Mouse (Mus musculus): ENCODE data around the gene Gm20661. TPM values are rescaled to one million over a fixed set of nuclear protein-coding genes. Genes with fewer than 3 reads are reported as not detected.

Gm20661 gene
- total and polyA plus RNA-seq, 3 experiments: 0.35 to 0.85 TPM; not detected in 1

DNA sequence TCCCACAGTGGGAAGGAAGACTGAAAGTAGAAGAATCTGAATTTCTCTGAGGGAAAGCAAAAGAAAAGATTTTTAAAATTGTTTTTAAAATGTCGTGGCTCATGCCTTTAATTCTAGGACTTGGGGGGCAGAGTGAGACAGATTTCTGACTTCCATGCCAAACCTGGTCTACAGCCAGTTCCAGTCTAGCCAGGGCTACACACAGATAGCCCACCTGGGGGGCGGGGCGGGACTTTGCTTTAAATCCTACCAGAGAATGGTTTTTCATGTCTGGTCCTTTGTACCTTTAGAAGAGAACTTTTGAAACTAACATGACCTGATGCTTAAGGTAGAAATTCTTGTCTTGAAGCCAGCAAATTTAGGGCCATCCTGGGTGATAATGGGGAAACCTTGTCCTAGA is 40.4 kb downstream of the Gm20661 start:
- DNase-seq (ENCODE audit: low read depth, low spot score): no peak
- Histone ChIP-seq H3K27me3 (ENCODE audit: control insufficient read depth in 1 of 2, insufficient read depth in 2 of 2, low read length in 2 of 2) (no peaks in the 10 kb centered on the region), H3K9me3 (replicated peaks; ENCODE audit: insufficient read depth, low read length) (no peaks in the 10 kb centered on the region), H3K4me1 (ENCODE audit: control insufficient read depth in 1 of 2, insufficient read depth in 2 of 2, low read length in 2 of 2) (no peaks in the 10 kb centered on the region), H3K9ac (ENCODE audit: control insufficient read depth, low read depth, low read length, poor library complexity, severe bottlenecking) (no peak overlapping the region), H3K36me3 (ENCODE audit: control insufficient read depth in 1 of 2, insufficient read depth in 2 of 2, low read length in 2 of 2) (peaks cover 0 to 26% of the 10 kb centered on the region in 2 experiments; a peak in 2 of 4 replicates), H3K79me2 (ENCODE audit: control insufficient read depth, insufficient read depth, low read length, poor library complexity) (peaks cover 6% of the 10 kb centered on the region; the same call in 1 of the 2 replicates), H3K4me3 (ENCODE audit: control insufficient read depth in 1 of 2, insufficient read depth in 1 of 2, low read depth in 2 of 2, low read length in 2 of 2) (no peak overlapping the region), H3K27ac (ENCODE audit: control insufficient read depth, low read depth, low read length) (no peak overlapping the region)
- no peak for TF ChIP-seq POLR2AphosphoS2 (IDR thresholded peaks at IDR 0.05; ENCODE audit: low read length)
- TF ChIP-seq TBP (IDR thresholded peaks at IDR 0.05; ENCODE audit: low read depth, low read length): no peak
- no peak for TF ChIP-seq USF1 (IDR thresholded peaks at IDR 0.05; ENCODE audit: low read depth, low read length)
- TF ChIP-seq GATA1 (IDR thresholded peaks at IDR 0.05; ENCODE audit: low read depth, low read length): no peak
- TF ChIP-seq NELFE (IDR thresholded peaks at IDR 0.05; ENCODE audit: low read depth, low read length): no peak
- no peak for TF ChIP-seq GABPA (IDR thresholded peaks at IDR 0.05; ENCODE audit: low read depth, low read length)
- TF ChIP-seq UBTF (IDR thresholded peaks at IDR 0.05; ENCODE audit: borderline replicate concordance, insufficient read depth, low read depth, low read length): no peak
- no peak for TF ChIP-seq MAZ (IDR thresholded peaks at IDR 0.05; ENCODE audit: low read depth, low read length)
- TF ChIP-seq ELF1 (IDR thresholded peaks at IDR 0.05; ENCODE audit: low read depth, low read length): no peak
- TF ChIP-seq USF2 (IDR thresholded peaks at IDR 0.05; ENCODE audit: borderline replicate concordance in 1 of 2, insufficient read depth in 1 of 2, low read depth in 1 of 2, low read length in 2 of 2): no peak
- no peak for TF ChIP-seq JUND (IDR thresholded peaks at IDR 0.05; ENCODE audit: low read depth, low read length)
- TF ChIP-seq ZKSCAN1 (IDR thresholded peaks at IDR 0.05; ENCODE audit: low read depth, low read length): no peak
- TF ChIP-seq MEF2A (IDR thresholded peaks at IDR 0.05; ENCODE audit: extremely low read depth, insufficient replicate concordance, low read depth, low read length, poor library complexity, severe bottlenecking): no peak
- no peak for TF ChIP-seq MAX (IDR thresholded peaks at IDR 0.05; ENCODE audit: low read length)

- TF ChIP-seq SMC3 (IDR thresholded peaks at IDR 0.05; ENCODE audit: low read depth, low read length): peak; percentile 42
- TF ChIP-seq CTCF (IDR thresholded peaks at IDR 0.05 in 2 of 3, conservative IDR thresholded peaks at IDR 0.05 in 1 of 3; ENCODE audit: control insufficient read depth in 1 of 3, insufficient read depth in 1 of 3, low read depth in 2 of 3, low read length in 3 of 3, poor library complexity in 1 of 3, severe bottlenecking in 1 of 3): peak in 1 of 3 experiments; percentile 49; a peak in 2 of 6 replicates
- peak; percentile 33 for TF ChIP-seq RAD21 (IDR thresholded peaks at IDR 0.05; ENCODE audit: low read depth, low read length)
- no peak for TF ChIP-seq CHD2 (IDR thresholded peaks at IDR 0.05; ENCODE audit: low read length)
- H3K9ac ChIP-seq (ENCODE audit: control insufficient read depth, low read depth, low read length, poor library complexity, severe bottlenecking): no peak overlapping the region
- peak; percentile 32 for DNase-seq (ENCODE audit: low read depth, low spot score)
- H3K27me3 ChIP-seq (ENCODE audit: control insufficient read depth in 1 of 2, insufficient read depth in 2 of 2, low read length in 2 of 2): no peaks in the 10 kb centered on the region
- H3K36me3 ChIP-seq (ENCODE audit: control insufficient read depth in 1 of 2, insufficient read depth in 2 of 2, low read length in 2 of 2): peaks cover 0 to 29% of the 10 kb centered on the region in 2 experiments; a peak in 2 of 4 replicates
- H3K4me3 ChIP-seq (ENCODE audit: control insufficient read depth in 1 of 2, insufficient read depth in 1 of 2, low read depth in 2 of 2, low read length in 2 of 2): no peak overlapping the region
- H3K27ac ChIP-seq (ENCODE audit: control insufficient read depth, low read depth, low read length): no peak overlapping the region
- H3K9me3 ChIP-seq (replicated peaks; ENCODE audit: insufficient read depth, low read length): no peaks in the 10 kb centered on the region
- no peaks in the 10 kb centered on the region for H3K4me1 ChIP-seq (ENCODE audit: control insufficient read depth in 1 of 2, insufficient read depth in 2 of 2, low read length in 2 of 2)
- peaks cover 1% of the 10 kb centered on the region; the same call in 1 of the 2 replicates for H3K79me2 ChIP-seq (ENCODE audit: control insufficient read depth, insufficient read depth, low read length, poor library complexity)
Measured at GRCm38 (mm10) chr9:108026584-108026983, 43.7 kb downstream of the Gm20661 start.

All from MEL (cell line).